Mouse (Mus musculus): ENCODE data around the gene Ebf1.

DNA sequence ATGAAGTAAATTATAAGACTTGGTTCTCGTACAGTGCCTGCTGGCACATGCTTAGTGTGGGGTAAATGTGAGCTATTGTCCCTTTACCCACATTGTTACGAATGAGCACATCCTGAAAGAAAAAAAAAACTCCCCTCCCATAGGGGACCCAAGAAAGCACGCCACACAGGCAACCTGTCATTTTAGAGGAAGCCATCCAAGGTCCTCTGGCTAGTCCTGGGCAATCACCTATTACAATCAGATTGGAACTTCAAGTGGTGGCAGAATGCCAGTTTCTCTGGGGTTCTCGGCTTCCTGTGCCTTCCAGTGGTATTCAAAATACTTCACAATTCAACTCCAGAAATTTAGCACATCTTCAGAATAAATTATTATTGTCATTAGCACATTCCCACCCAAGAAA, 98.7 kb downstream of the Ebf1 start:
- TF ChIP-seq CTCF (IDR thresholded peaks at IDR 0.05) (no peak), EP300 (IDR thresholded peaks at IDR 0.05) (no peak)
